Mouse (Mus musculus) heart, embryonic 16.5 days (tissue): Measurements from ENCODE around the gene Asnsd1. TPM values are rescaled to one million over a fixed set of nuclear protein-coding genes. Genes with fewer than 3 reads are reported as not detected.
A peak's percentile ranks its signal among the peaks of the same experiment; 100 is the strongest.
"Not testable (repeated sequence)": the region's sequence is repeated elsewhere in the genome, so short reads cannot be mapped to it uniquely, and the experiment has no call there.

ENCODE experiments used
- ATAC-seq: fragments of 200-750 bp; cut with Nextera tagmentation; replicated peaks from 2 replicates; pipeline ENCODE4 v1.8.0; 2017; ENCODE audit warnings: moderate number of reproducible peaks; ENCODE audit not compliant: insufficient read depth, low FRiP score; ENCODE audit errors: extremely low read depth
- H3K27ac ChIP-seq: fragments of 300-500 bp; sonication (generic); 2 replicates; pipeline ENCODE4 v1.5.1; 2014; ENCODE audit warnings: mild to moderate bottlenecking, low read length, control low read depth, moderate library complexity
- H3K27me3 ChIP-seq: fragments of 300-500 bp; sonication (generic); 2 replicates; pipeline ENCODE4 v1.6.1; 2014; ENCODE audit warnings: low read length, mixed read lengths; ENCODE audit not compliant: control insufficient read depth, insufficient read depth
- H3K36me3 ChIP-seq: fragments of 300-500 bp; sonication (generic); 2 replicates; pipeline ENCODE4 v1.6.1; 2014; ENCODE audit not compliant: control insufficient read depth, insufficient read depth
- H3K4me1 ChIP-seq: fragments of 300-500 bp; sonication (generic); 2 replicates; pipeline ENCODE4 v1.6.1; 2014; ENCODE audit warnings: low read length, mixed read lengths; ENCODE audit not compliant: control insufficient read depth, insufficient read depth
- H3K4me2 ChIP-seq: fragments of 300-500 bp; sonication (generic); 2 replicates; pipeline ENCODE4 v1.6.1; 2014; ENCODE audit warnings: low read depth, mild to moderate bottlenecking, control low read depth, low read length
- H3K4me3 ChIP-seq: fragments of 300-500 bp; sonication (generic); 2 replicates; pipeline ENCODE4 v1.5.1; 2014; ENCODE audit warnings: mild to moderate bottlenecking, control low read depth, low read length
- H3K9ac ChIP-seq: fragments of 300-500 bp; sonication (generic); 2 replicates; pipeline ENCODE4 v1.6.1; 2014; ENCODE audit warnings: low read length, control low read depth
- H3K9me3 ChIP-seq: fragments of 300-500 bp; sonication (generic); replicated peaks from 2 replicates; pipeline ENCODE4 v1.6.1; 2016; ENCODE audit warnings: low read length; ENCODE audit not compliant: control insufficient read depth
- WGBS: fragments of 180-500 bp; shearing (Covaris S2); extraction: QIAGEN DNeasy Blood & Tissue Kit; methylation state at CpG from one replicate; pipeline ENCODE4 v1.1.7; 2014; 5-methylcytosine and 5-hydroxymethylcytosine counted together
- polyA plus RNA-seq: library from polyadenylated mRNA; unstranded; fragments of >200 nt; fragmentation: Nextera tagmentation; extraction: Ambion mirVana; gene quantifications from 2 replicates; pipeline ENCODE4 v1.2.1, GENCODE M21; 2015

Asnsd1 gene
- polyA plus RNA-seq, 1 experiment from 2014 or later: 61.6 TPM

- WGBS: 60% methylated on average over 2 of the region's 2 CpGs
- H3K4me2 ChIP-seq, H3K4me3 ChIP-seq: not testable (repeated sequence)
Observed at GRCm38 (mm10) chr1:53337403-53337802, 15.1 kb downstream of the Asnsd1 start.

DNA sequence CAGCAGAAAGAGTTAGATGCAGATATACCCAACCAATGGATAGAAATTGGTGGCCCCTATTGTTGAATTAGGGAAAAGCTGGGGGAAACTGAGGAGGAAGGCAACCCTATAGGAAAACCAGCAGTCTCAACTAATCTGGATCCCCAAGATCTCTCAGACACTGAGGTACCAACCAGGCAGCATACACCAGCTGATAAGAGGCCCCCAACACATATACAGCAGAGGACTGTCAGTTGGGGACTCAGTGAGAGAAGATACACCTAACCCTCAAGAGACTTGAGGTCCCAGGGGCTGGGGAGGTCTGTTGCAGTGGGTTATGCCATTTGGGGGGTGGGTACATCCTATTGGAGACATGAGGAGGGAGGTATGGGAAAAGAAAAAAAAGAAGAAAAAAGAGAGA is 17.1 kb downstream of the Asnsd1 start:
- no peaks in the 10 kb centered on the region for H3K36me3 ChIP-seq
- no peaks in the 10 kb centered on the region for H3K9me3 ChIP-seq
- H3K9ac ChIP-seq: no peak overlapping the region
- ATAC-seq: no peak
- H3K27ac ChIP-seq: no peak overlapping the region
- H3K27me3 ChIP-seq: no peaks in the 10 kb centered on the region
- no peaks in the 10 kb centered on the region for H3K4me1 ChIP-seq
- no peak overlapping the region for H3K4me2 ChIP-seq
- no peak overlapping the region for H3K4me3 ChIP-seq

More at GRCm38 (mm10) chr1:53337403-53337802, 15.1 kb downstream of the Asnsd1 start:
- not testable (repeated sequence) for H3K9ac ChIP-seq, H3K4me1 ChIP-seq, H3K9me3 ChIP-seq, ATAC-seq, H3K27ac ChIP-seq, H3K27me3 ChIP-seq
- peaks cover 12% of the 10 kb centered on the region for H3K36me3 ChIP-seq

GRCm38 (mm10) chr1:53333527-53333926 is 19.0 kb downstream of the Asnsd1 start:
- WGBS: 44% methylated on average over 5 of the region's 5 CpGs

GRCm38 (mm10) chr1:53324827-53325494 is 27.6 kb downstream of the Asnsd1 start:
- ATAC-seq: no peak
- 82% methylated on average over 5 of the region's 5 CpGs for WGBS
- Histone ChIP-seq H3K4me2 (no peak overlapping the region), H3K27me3 (no peaks in the 10 kb centered on the region), H3K4me1 (no peaks in the 10 kb centered on the region), H3K4me3 (no peak overlapping the region), H3K27ac (no peak overlapping the region), H3K36me3 (peaks cover 16% of the 10 kb centered on the region), H3K9me3 (no peaks in the 10 kb centered on the region), H3K9ac (no peak overlapping the region)

More at GRCm38 (mm10) chr1:53333527-53333926, 19.0 kb downstream of the Asnsd1 start:
- not testable (repeated sequence) for H3K27me3 ChIP-seq, H3K36me3 ChIP-seq, H3K4me1 ChIP-seq, H3K9me3 ChIP-seq, H3K4me2 ChIP-seq, H3K4me3 ChIP-seq, ATAC-seq, H3K9ac ChIP-seq, H3K27ac ChIP-seq

DNA sequence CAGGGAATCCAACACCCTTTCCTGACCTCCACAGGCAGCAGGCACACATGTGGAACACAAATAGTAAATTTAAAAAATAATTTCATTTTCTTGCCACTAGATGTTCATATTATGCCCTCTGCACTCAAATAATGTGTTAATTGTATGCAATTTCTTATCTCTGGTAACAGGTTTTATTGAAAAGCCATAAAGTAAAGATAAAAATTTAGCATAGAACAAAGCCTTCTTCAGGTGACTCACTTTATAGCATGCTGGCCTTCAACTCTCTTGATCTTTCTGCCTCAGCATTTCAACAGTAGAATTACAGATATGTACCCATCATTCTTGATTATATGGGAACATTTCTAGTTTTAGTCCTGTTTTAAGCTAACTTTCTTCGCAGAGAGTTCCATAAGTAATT is 28.3 kb downstream of the Asnsd1 start:
- H3K4me2 ChIP-seq: no peak overlapping the region
- no peak overlapping the region for H3K27ac ChIP-seq
- 92% methylated on average over 1 of the region's 1 CpGs for WGBS
- no peaks in the 10 kb centered on the region for H3K9me3 ChIP-seq
- H3K27me3 ChIP-seq: no peaks in the 10 kb centered on the region
- peaks cover 16% of the 10 kb centered on the region for H3K36me3 ChIP-seq
- H3K4me3 ChIP-seq: no peak overlapping the region
- H3K4me1 ChIP-seq: no peaks in the 10 kb centered on the region
- ATAC-seq: no peak
- no peak overlapping the region for H3K9ac ChIP-seq

DNA sequence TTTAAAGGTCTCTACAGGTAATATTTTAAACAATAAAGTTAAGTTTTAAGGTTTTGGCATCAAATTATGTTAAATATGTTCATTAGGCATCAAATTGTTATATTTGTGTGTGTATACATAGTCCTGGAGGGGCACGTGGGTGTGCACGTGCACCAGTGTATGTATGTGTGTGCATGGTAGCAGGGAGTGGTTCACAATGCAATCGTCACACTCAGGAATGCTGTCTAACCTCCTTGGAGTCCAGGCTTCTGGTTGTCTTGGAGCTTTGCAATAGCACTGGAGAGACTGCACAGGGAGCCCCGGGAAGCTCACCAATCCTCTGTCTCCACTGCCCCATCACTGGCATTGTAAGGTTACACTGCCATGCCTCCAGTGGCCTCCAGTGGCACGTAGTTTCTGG is 29.3 kb downstream of the Asnsd1 start:
- WGBS: 89% methylated on average over 5 of the region's 5 CpGs
- no peak for ATAC-seq

GRCm38 (mm10) chr1:53321662-53322344 is 30.7 kb downstream of the Asnsd1 start:
- Histone ChIP-seq H3K27me3 (no peaks in the 10 kb centered on the region), H3K9me3 (no peaks in the 10 kb centered on the region), H3K4me3 (no peak overlapping the region), H3K4me1 (no peaks in the 10 kb centered on the region), H3K27ac (no peak overlapping the region), H3K4me2 (no peak overlapping the region), H3K9ac (no peak overlapping the region), H3K36me3 (peaks cover 24% of the 10 kb centered on the region)
- WGBS: 96% methylated on average over 4 of the region's 4 CpGs
- no peak for ATAC-seq

More for the DNA sequence above, 29.3 kb downstream of the Asnsd1 start:
- H3K4me1 ChIP-seq: no peaks in the 10 kb centered on the region
- H3K4me3 ChIP-seq: no peak overlapping the region
- no peaks in the 10 kb centered on the region for H3K9me3 ChIP-seq
- H3K4me2 ChIP-seq: no peak overlapping the region
- H3K36me3 ChIP-seq: peaks cover 20% of the 10 kb centered on the region
- H3K9ac ChIP-seq: no peak overlapping the region
- no peaks in the 10 kb centered on the region for H3K27me3 ChIP-seq
- H3K27ac ChIP-seq: no peak overlapping the region

DNA sequence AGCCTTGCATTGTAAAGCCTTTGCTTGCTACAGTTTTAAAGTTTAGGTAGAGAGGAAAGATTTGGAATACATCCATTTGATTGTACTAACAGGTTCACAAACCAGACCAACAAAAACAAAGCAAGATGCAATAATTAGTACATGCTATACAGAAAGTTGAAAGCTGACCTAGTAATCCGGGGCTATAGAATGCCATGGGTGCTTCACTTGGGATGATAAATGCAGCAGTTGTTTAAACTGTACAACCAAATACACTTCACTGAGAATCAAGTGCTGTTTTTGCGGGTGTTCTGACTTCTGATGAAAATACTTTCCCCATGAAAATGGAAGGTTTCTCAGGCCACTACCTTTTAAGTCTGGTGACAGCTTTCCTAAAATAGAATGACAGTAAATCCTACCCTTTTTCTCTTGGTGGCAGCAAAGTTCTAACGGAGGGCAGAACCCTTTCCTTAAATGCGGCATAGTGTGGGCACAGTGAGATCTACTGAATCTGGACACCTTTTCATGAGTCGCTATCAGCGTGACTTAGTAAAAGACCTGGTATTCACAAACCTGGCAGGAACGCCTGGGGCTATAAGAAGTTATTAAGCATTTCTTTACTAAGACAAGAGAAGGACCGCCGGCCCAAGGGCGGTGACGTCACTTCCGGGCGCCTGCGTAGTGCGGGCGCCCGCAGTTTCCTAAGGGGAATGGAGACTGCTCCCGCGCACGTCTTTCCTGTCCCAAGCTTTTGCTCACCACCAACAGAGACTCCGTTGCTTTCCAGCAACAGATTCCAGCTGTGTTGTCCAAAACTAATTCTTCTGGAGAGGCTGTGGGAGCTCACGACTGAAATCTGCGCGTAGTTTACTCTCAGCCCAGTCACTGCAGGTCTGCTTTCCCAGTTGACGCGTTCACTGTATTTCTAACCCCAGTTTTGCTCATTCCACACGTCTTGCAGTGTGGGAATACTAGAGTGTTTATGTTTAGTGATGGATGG is 39.3 kb downstream of the Asnsd1 start, which contains the start of gene Osgepl1:
Osgepl1 (plus strand) TSS at position 636 of the 979 bp plus-strand sequence.
- H3K9me3 ChIP-seq: no peaks in the 10 kb centered on the region
- 0 out of 2 replicates have a peak, but pooled peaks cover 4% of the 10 kb centered on the region for H3K4me1 ChIP-seq
- no peaks in the 10 kb centered on the region for H3K27me3 ChIP-seq
- H3K36me3 ChIP-seq: peaks cover 5% of the 10 kb centered on the region; the same call in 1 of the 2 replicates
- H3K4me3 ChIP-seq: peak within 1 kb of the TSS; percentile 83
- peak within 1 kb of the TSS; percentile 86 for H3K27ac ChIP-seq
- peak; percentile 93 for ATAC-seq
- WGBS: 2% methylated on average over 27 of the region's 27 CpGs
- peak within 1 kb of the TSS; percentile 88 for H3K9ac ChIP-seq
- peak within 1 kb of the TSS; percentile 81 for H3K4me2 ChIP-seq
